Mouse (Mus musculus) adrenal gland, postnatal 4 days (tissue): ENCODE data around the gene Slc9a4. TPM values are rescaled to one million over a fixed set of nuclear protein-coding genes. Genes with fewer than 3 reads are reported as not detected.
"Not testable (repeated sequence)": the region's sequence is repeated elsewhere in the genome, so short reads cannot be mapped to it uniquely, and the experiment has no call there.

Experiments used
- DNase-seq, 2 experiments: peaks; one replicate each; pipeline ENCODE4 v3.0.0; 2021 to 2022; ENCODE audit warnings: low spot score in 2 of 2, mixed read lengths in 2 of 2
- long read RNA-seq, 2 experiments: library from polyadenylated mRNA; stranded (forward); transcript quantifications; one replicate each; pipeline ENCODE4 v2.0.0; 2021
- total RNA-seq, 2 experiments: library from RNA; stranded (reverse); gene quantifications; 2 replicates each; pipeline ENCODE4 v1.2.3; 2021

The Slc9a4 gene
- under 1 TPM in 1 of 2 experiments, not detected in 1; 0.22 TPM for total RNA-seq
- long read RNA-seq, experiment 1, result 0 reads
- long read RNA-seq, experiment 2, result 0 reads

DNA sequence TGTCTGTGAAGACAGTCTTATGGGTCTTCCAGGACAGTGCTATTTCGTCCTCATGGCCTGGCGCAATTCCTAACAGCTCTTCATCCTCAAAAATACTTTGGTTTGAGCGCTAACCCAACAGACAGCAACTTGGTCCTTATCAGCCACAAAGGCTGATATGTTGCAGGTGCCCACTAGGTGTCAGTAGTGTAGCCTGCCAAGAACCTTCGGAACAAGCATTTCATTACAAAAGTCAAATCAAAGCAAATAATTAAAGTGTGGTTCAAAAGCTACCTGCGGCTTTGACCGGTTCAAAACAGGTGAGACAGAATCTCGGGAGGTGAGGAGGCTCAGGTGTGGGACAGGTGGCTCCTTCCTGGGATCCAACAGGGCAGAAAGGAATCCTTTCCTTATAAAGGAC, at the start of gene Slc9a4:
Slc9a4 (plus strand) TSS at position 298 of the 400 bp plus-strand sequence.
- DNase-seq, result no peak

DNA sequence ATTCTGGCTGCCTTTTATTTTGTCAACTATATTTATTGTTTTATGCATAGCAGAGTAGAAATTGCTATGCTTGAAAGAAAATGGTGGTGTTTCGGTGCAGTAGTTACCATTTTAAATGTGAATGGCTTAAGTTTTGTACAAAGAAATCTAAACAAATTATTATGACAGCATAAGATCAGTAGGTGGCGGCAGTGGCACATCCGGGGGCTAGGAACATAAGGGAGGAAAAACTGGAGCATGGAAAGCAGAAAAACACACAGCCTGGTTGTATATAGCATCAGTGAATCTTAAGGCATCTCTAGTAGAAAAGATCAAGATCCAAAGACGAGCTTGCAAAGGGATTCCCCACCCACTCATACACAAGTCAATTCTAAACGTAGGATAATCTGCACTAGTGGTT, 42.3 kb upstream of the Slc9a4 start:
- no peak for DNase-seq

DNA sequence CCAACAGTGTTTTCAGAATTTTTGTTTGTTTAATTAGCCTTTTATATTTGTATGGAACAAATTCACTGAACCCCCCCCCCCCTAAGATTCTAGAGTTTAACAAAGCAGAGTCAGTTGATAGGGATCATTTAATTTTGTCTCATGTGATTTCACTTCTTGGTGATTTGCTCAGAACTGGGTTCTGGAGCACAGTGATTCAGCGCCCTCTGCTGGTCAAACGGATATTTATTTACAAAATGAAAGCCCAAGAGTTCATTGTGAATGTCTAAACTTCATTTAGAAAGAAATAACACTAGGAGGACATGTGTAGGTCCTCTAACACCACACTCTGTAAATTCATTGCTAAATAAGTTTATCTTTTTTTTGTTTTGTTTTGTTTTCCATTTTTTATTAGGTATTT, 35.2 kb upstream of the Slc9a4 start:
- DNase-seq, result no peak

DNA sequence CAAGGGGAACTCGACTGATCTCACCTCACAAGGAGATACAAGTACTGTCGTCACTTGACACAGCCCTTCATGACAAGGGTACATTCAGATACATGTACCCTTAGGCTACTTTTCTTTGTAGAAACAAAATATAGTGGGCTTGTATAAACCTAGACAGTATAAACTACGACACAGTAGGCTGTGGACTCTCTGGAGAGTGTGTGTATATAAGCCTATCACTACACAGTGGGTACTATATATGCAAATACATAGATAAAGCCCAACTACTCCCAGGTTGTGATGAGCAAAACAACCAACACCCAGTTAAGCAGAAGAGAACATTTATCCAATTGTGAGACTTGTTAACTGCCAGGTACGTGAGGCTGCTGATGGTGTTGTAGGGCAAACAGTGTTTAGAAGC, 33.2 kb upstream of the Slc9a4 start:
- no peak for DNase-seq

DNA sequence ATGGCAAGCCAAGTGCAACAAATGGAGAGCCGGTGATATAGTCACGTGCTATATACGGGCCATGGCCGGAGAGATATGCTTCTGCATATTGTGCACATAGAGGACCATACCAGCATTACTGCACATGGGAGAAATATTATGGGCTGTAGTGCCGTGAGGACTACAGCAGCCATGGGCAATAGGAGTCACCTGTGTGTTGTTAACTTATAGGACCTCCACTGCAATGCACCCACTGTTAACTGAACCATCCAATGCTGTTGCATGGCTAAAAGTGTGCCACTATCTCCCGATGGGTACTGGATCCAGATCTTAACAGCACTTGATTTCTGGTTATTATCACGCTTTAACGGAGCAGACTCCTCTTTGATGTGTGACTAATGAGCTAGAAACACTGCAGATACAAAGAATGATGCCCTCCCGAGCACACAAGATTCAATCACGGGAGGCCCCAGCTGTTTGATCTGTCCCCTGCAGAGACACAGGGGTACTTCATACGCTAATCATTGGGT, 32.8 kb upstream of the Slc9a4 start:
- DNase-seq, result no peak

DNA sequence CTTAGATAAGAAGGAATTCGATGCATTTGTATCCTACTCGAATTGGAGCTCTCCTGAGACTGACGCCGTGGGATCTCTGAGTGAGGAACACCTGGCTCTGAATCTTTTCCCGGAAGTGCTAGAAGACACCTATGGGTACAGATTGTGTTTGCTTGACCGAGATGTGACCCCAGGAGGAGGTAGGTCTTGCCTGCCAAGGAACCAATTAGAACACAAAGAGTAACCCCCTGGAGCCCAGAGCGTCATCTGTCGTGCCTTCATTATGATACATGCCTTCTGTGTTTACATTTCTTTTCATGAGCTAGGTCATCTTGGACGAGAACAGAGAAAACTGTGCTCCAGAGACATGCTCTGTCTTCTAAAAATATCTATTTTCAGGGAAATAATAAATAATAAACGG, 32.1 kb upstream of the Slc9a4 start:
- no peak for DNase-seq

DNA sequence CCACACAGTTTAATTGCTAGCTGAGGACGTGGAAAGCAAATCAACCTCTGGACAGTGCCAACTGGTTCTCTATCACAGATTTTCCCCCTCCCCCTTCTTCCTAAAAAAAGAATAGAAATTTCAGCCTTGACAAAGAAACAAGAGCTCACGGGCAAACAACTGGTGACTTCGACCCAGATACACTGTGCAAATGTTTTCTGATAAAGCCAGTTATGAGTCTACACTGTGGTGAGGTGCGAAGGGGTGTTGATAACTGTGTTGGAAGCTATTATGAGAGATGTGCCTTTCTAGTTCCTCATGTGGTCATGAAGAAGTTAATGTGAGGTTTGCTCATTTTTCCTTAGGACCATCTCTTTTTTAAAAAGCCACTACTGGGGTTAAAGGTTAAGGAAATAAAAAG, 10.5 kb upstream of the Slc9a4 start:
- DNase-seq, result no peak

DNA sequence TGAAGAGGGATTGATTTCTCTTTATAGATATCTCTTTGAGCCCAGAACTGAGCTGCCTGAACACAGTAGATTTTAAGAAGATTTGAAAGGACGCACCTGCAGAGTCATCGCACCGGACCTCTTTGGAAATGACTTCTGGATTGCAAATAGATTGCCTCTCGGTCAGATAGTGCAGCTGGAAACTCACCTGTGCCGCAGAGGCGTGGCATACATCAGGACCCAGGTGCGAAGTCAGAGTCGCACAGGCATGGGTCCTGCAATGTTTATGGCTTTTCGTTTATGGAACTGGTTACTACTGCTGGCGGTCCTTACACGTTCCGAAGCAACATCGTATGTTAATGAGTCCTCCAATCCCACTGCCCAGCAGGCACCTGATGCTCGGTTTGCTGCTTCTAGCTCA, 388 bp downstream of the Slc9a4 start:
- DNase-seq, result no peak

DNA sequence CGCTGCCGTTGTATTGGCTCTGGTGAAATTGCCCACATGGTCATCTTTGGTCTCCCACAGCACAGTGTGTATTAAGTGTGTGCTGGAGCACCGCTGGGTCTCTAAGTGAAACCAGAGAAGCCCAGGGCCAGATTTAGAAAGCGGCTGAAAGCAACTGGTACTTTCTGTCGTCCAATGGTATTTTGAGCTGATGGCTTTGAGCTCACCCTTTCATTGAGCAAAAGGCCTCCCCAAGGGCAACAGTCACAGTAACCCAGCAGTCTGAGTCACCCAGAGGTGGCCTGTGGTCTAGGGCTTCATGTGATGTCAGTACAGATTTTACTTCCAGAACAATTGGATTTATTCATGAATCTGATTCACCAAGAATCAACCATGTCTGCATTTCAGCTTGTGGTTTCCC, 6.9 kb downstream of the Slc9a4 start:
- DNase-seq, result no peak

DNA sequence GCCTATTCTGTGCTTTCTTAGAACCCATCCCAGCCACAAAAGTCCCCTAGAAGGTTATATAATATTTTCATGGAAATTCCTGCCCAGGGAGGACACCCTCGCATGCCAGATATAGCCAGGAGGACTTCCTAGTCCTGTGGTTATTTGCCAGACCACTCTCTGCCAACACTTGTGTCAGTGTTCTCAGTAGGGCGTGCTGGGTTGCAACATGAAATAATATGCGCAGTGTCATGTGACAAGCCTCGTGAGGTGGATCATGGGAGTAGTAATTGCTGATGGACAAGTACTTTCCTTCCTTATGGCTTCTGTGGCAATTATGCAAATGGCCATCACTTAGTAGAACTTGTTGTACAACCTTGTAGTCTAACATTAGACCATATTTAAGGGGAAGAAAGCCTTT, 11.1 kb downstream of the Slc9a4 start:
- DNase-seq, result no peak

DNA sequence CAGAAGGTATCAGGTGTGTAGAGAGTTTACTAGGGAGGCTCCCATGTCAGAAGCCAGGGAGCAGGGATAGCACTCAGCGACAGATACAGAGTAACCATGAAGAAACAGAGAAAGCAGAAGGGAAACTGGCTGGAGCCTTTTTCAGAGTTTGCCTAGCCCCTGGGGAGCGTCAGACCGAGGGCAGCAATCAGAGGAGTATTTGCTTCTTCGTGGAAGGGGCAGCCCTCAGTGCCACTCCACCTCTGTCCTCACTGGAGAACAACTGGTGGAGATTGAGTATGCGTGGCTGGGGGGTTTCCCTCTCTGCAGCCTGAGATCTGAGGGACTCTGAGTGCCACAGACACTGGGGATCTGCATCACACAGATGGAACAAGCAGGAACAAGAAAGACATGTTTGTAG, 17.9 kb downstream of the Slc9a4 start:
- no peak for DNase-seq

DNA sequence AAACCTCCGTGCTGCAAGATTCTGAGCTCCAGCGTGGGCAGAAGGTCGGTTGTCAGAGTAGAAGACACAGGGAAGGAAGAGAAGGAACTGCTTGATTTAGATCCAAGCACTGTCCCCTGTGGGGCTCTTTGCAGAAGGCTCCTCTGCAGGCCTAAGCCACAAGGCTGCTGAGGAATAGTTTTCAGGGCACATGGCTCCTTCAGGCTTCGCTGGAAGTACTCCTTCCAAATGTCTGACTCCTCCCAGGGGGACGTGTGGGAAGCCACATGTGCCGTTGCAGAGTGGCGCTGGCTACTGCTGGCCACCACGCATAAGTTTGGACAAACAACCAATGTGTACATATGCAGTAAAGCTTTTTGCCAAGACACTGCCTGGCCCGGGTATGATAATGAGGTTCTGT, 19.8 kb downstream of the Slc9a4 start:
- not testable (repeated sequence) for DNase-seq

DNA sequence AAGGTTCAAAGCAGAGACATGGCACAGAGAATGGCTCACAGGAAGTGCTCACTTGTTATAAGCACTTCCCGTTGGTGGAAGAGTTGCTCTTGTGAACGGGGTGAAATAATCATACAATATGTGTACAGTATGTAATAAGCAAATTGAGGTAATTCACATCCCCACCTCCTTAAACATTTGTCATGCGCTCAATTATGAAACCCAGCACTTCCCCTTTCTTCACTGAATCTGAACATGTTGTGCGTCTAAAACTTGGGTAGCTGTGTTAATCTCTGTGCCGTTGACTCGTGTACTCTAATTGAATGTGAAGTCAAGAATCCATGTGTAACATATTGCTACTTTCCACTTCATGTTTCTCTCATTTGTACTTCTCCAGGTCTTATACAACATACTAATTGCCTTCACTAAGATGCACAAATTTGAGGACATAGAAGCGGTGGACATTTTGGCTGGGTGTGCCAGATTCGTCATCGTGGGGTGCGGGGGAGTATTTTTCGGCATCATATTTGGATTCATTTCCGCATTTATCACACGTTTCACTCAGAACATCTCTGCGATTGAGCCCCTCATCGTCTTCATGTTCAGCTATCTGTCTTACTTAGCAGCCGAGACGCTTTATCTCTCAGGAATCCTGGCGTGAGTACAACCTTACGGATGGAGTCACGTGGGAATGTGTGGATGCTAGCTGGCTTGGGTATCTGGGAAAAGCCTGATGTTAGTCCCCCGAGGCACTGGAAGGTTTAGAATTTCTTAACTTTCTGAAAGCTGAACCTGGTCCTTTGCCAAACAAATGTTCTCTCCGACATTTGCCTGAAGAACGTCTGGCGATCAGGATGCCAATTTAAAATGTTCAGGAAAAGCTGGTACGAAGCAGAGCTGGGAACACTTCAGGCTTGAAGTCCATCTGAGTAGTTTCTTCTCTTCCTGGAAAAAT, 20.8 kb downstream of the Slc9a4 start:
- DNase-seq, result no peak

DNA sequence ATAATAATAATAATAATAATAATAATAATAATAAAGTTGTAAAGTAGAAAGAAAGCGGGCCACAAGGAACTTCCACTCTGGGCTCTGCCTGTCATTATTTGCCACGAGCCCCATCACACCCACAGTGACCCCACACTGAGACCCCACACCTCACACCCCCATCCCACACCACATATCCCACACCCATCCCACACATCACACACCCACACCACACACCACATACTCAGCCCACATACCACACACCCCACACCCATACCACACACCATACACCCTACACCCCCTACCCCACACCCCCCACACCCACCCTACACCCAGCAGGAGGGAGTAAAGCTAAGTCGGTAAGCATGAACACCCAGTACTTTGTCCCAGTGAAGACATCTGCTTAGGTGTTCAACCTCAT, 21.6 kb downstream of the Slc9a4 start:
- no peak for DNase-seq

DNA sequence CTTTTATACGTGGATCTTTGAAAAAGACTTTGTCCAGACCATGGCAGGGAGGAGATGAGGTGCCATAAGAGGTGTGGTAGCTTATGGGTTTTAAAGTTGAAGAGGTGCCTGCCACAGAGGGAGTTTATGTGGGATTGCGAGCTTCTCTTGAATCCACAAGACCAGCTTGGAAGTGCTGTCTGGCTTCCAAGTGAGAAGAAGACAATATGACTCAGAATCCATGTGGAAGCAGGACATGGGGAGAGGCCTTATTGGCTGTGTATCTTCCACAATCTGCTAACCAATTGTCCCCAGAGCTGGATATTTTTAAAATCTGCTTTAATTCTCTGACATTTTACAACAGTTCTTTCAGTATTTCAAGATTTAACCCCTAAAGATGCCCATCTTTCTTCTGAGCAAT, 33.3 kb downstream of the Slc9a4 start:
- no peak for DNase-seq

DNA sequence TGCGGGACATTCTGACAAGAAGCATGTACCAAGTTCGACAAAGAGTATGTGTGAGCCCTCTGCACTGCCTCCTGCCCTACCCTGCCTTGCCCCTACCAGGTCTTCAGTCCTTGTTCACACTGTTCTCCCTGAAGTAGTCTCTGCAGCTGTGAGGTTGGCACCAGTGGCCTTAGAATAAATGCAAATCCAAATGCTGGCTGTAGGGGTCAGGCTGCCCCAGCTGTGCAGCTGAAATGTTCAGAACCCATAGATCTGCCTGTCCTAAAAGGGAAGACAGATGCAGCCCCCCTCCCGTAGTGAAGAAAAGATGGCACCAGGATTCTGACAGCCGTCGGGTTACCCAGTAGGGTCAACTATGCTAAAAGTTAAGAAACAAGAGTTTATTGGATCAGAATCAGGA, 39.2 kb downstream of the Slc9a4 start:
- DNase-seq, result no peak

DNA sequence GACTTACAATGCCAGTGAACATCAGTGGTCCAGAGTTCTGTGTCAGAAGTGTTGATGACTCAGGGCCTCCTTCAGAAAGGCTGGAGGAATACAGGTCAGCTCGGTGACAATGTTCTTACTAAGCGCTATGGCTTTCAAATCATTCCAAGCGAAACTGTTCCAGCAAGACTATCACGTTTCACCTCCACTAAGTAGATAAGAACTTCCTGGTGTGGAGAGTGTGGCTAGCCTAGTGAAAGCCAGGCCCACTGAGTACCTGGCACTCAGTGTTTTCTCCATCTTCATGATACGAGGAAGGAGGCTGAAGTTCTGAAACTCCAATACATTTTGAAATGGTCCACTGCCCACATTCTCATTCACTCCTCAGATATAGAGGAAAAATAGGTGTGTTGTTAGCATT, 40.0 kb downstream of the Slc9a4 start:
- DNase-seq, result no peak

DNA sequence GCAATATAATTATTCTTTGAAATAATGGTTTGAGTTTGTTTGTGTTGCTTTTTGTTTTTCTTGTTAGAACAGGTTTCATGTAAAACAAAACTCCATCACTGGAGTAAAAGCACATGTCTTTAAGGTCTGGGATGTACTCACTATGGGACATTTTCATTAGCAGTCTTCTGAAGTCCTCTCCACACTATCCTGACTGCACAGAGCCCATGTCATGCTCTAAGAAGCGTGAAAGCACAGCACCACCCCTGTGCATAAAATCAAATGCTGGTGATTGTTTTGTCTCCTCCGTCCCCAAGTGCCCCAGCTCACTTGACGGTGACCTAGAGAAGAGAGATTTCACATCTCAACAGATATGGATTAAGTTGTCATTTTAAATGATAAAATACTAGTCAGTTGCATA, 45.1 kb downstream of the Slc9a4 start:
- DNase-seq, result no peak

DNA sequence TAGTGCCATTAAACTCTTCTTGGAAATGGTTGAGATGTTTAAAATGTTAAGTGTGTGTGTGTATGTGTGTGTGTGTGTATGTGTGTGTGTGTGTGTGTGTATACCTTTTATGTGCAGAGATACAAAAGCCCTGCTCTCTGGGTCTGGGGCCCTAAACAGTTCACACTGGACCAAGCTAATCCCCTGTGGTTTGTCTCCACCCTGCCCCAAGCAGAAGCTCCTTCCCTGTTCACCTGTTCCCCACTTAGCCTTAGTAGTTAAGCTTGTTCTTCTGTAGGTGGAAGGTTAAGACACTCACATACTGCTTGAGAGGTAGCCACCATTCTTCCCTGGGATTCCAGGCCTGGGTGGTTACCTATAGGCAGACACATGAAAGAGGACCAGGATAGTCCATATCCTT, 47.1 kb downstream of the Slc9a4 start:
- DNase-seq, result no peak

DNA sequence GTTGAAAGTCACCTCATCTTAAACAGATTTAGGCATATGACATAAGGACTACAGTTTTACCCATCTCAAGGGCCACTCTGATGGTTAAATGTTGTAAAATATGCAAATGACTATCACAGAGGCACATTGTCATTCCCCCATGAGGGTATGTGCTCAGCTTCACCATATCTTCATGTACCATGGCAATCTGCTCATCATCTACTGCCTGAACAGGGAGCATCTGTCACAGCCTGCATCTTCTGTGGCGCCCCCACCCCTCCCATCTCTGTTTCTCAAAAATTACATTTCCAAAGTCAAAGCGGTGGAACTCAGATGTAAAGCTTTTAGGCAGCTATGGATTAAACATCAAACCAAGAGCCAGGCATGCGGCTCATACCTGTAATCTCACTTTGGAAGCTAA, 48.6 kb downstream of the Slc9a4 start:
- no peak for DNase-seq

DNA sequence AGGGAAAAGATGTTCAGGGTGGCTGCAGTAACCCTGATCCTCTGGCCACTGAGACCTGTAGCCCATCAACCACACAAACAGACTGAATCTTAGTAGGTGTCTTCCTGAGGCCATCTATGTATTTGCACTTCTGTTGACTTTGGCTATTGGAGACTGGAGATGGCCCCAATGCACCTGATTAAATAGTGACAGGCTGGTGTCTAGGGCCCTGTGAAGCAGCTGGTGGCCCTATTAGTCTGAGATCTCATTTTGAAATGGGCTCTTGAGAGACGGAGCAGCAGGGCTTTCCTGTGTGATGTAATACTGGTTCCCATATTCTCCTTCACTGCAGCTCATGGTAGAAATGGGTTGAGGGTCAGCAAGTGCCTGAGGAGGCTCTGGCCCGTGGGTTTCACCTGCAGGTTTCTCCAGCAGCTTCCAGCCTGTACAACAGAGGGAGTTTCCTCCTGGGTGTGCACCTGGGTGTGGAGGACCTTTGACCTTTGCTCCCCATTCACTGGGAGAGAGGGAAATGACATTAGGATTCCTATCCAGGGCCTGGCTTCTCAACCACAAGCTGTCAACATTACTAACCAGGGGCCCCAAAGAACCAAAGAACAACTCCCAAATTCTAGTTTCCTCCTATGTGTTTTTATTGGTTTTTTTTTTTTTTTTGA, 52.7 kb downstream of the Slc9a4 start:
- DNase-seq, result no peak

DNA sequence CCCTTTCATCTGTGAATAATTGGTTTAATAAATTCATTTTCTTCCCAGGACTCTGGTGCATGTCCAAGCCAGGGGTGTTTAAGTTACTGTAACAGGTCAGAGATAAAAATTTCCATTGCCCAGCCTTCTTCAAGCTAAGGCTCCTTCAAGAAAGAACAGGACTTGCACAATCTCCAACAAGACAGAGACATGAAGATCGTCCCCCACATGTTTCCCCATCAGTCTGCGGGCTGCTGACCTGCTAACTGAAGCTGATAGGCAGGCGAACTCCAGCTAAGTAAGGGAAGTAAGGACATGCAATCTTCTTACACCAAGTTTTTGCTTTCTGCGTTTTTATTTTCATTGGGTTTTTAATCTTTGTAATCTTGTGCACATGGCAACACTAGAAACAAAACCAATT, 54.7 kb downstream of the Slc9a4 start:
- DNase-seq, result no peak
